Mouse (Mus musculus) stomach, postnatal 0 days (tissue): ENCODE data around the gene Nid2. TPM values are rescaled to one million over a fixed set of nuclear protein-coding genes. Genes with fewer than 3 reads are reported as not detected.

Source experiments
- ATAC-seq: fragments of 200-750 bp; cut with Nextera tagmentation; 2 replicates; pipeline ENCODE4 v1.8.0; 2017; ENCODE audit not compliant: low FRiP score, low TSS enrichment
- DNase-seq: peaks from one replicate; pipeline ENCODE4 v3.0.0-alpha.2; 2016; ENCODE audit warnings: low spot score
- H3K27ac ChIP-seq: fragments of 300-500 bp; sonication (generic); replicated peaks from 2 replicates; pipeline ENCODE4 v1.5.1; 2014; ENCODE audit warnings: mild to moderate bottlenecking, control low read depth
- H3K27me3 ChIP-seq: fragments of 300-500 bp; sonication (generic); 2 replicates; pipeline ENCODE4 v1.6.1; 2014; ENCODE audit warnings: low read length; ENCODE audit not compliant: control insufficient read depth, insufficient read depth
- H3K36me3 ChIP-seq: fragments of 300-500 bp; sonication (generic); 2 replicates; pipeline ENCODE4 v1.6.1; 2014; ENCODE audit warnings: low read length, mixed read lengths; ENCODE audit not compliant: control insufficient read depth, insufficient read depth
- H3K4me1 ChIP-seq: fragments of 300-500 bp; sonication (generic); replicated peaks from 2 replicates; pipeline ENCODE4 v1.6.1; 2014; ENCODE audit warnings: antibody characterized with exemption; ENCODE audit not compliant: control insufficient read depth, insufficient read depth
- H3K4me2 ChIP-seq: fragments of 300-500 bp; sonication (generic); replicated peaks from 2 replicates; pipeline ENCODE4 v1.6.1; 2014; ENCODE audit warnings: low read depth, mild to moderate bottlenecking, control low read depth, moderate library complexity
- H3K4me3 ChIP-seq: fragments of 300-500 bp; sonication (generic); 2 replicates; pipeline ENCODE4 v1.5.1; 2014; ENCODE audit warnings: low read depth, low read length, control low read depth
- H3K9ac ChIP-seq: fragments of 300-500 bp; sonication (generic); 2 replicates; pipeline ENCODE4 v1.6.1; 2014; ENCODE audit warnings: mild to moderate bottlenecking, low read length, control low read depth, mixed read lengths
- H3K9me3 ChIP-seq: fragments of 300-500 bp; sonication (generic); 2 replicates; pipeline ENCODE4 v1.6.1; 2016; ENCODE audit warnings: low read length; ENCODE audit not compliant: control insufficient read depth
- CTCF ChIP-seq: IDR thresholded peaks from 2 replicates; pipeline ENCODE4 v1.5.1; 2016; ENCODE audit warnings: antibody characterized with exemption, low read depth, mild to moderate bottlenecking, moderate library complexity
- EP300 ChIP-seq: optimal IDR thresholded peaks from 2 replicates; pipeline ENCODE3; 2016; ENCODE audit warnings: antibody characterized with exemption
- WGBS: fragments of 180-500 bp; shearing (Covaris S2); extraction: QIAGEN DNeasy Blood & Tissue Kit; methylation state at CpG from one replicate; pipeline ENCODE4 v1.1.7; 2014; 5-methylcytosine and 5-hydroxymethylcytosine counted together
- polyA plus RNA-seq: library from polyadenylated mRNA; unstranded; fragments of >200 nt; fragmentation: Nextera tagmentation; extraction: Ambion mirVana; gene quantifications from 2 replicates; pipeline ENCODE4 v1.2.1, GENCODE M21; 2015

The Nid2 gene
- polyA plus RNA-seq, 1 experiment from 2014 or later, result 13.5 TPM

DNA sequence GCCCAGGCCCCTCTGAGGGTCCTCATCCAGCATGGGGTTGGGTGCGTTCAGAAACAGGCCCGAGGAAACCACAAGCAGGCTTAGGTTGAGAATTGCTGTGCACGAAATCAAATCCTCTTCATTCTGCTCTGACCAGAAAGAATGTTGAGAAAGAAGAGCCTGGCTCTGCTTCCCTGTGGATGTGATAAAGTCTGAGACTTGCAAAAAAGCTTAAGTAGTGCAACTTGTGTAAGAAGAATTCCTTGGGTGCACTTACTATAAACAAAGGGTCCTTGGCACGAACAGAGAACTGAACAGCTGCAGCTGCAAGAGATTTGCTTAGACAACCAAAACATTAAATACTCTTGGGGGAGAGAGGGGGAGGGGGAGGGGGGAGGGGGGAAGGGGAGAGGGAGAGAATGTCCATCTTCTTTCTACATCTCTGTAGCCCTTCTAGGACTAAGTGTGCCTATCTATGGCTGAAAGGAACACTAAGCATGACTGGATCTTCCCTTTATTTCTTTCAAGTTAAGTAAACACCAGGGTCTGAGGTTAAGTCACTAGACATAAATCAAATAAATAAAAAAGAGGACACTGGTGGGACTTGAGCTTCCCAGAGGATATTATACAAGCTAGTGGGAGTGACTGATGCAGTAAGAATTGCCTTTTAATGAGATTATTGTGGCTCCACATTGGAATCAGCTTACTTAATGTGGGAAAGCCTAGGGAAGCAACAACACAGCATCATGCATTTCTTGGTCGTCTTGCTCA lies 12.8 kb upstream of the Nid2 start:
- peak overlapping the region; percentile 13; the same call in 1 of the 2 replicates for H3K9ac ChIP-seq
- TF ChIP-seq EP300 (no peak), CTCF (no peak)

DNA sequence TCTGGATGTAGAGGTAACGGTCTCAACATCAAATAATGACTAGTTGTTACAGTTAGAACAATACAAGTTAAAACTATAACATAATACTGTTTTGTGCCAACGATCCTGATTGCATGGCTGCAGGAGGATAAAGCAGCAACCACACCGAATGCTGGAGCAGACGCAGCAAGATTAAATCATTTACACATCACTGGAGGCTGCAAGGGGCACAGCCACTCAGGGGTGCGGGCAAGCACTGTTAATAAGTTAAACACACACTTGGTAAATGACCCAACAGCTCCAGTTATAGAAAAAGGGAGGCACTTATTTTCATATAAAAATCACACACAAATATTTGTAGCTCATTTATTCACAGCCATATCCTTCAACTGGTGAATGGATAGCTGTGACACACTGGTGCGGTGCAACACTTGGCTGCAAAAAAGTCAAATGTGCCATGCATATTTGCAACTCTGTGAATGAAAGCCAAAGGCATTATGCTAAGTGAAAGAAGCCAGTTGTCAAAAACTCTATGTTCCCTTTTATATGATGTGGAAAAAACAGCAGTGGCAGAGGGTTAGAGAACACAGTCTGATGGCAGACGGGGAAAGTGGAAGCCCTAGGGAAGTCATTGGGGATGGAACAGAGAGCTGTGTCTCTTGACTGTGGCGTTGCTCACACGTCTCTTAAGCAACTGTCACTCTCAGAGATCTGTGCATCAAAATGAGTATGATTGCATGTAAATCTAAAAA lies 11.5 kb upstream of the Nid2 start:
- Histone ChIP-seq H3K4me2 (no peak overlapping the region), H3K4me3 (no peak overlapping the region), H3K9ac (no peak overlapping the region), H3K36me3 (no peaks in the 10 kb centered on the region), H3K9me3 (no peaks in the 10 kb centered on the region), H3K27me3 (no peaks in the 10 kb centered on the region), H3K4me1 (no peaks in the 10 kb centered on the region; the same call in 1 of the 2 replicates), H3K27ac (no peak overlapping the region)
- TF ChIP-seq EP300 (no peak), CTCF (no peak)
- DNase-seq, result no peak
- 80% methylated on average over 9 of the region's 9 CpGs for WGBS
- no peak for ATAC-seq

More for the DNA sequence above, 12.8 kb upstream of the Nid2 start:
- Histone ChIP-seq H3K36me3 (no peaks in the 10 kb centered on the region), H3K4me3 (no peak overlapping the region), H3K4me1 (peaks cover 3% of the 10 kb centered on the region), H3K4me2 (no peak overlapping the region; the same call in 1 of the 2 replicates), H3K27me3 (no peaks in the 10 kb centered on the region), H3K27ac (peak overlapping the region; percentile 53), H3K9me3 (no peaks in the 10 kb centered on the region)
- ATAC-seq, result peak; percentile 70; the same call in 1 of the 2 replicates
- no peak for DNase-seq
- 26% methylated on average over 5 of the region's 5 CpGs for WGBS

DNA sequence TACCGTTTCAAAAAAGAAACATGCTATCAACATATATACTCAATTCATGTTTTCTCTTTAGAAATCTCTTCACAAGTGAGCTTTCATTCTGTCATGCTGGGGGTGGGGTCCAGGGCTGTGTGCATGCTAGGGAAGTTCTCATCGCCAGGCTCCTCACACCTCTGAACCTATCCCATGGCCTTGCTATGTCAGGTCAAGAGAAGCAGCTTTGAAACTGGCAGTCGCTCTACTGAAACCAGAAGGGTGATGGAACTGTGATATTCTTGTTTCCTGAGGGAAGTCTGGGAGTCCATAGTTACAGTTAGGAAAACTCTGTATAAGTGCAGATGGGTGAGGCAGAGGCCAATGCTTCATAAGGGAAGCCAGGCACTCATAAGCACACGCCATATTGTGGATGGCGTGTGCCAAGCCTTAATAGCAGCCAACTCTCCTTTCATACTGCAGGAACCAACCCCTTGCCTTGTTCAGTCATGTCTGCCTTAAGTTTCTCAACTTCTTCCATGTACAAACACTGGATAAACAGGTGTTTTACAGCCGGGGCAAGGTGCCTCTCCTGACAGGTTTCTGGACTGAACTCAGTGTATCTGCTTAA lies 10.8 kb upstream of the Nid2 start:
- Histone ChIP-seq H3K27ac (no peak overlapping the region), H3K27me3 (no peaks in the 10 kb centered on the region), H3K4me2 (no peak overlapping the region), H3K4me3 (no peak overlapping the region), H3K9ac (no peak overlapping the region), H3K36me3 (no peaks in the 10 kb centered on the region), H3K9me3 (no peaks in the 10 kb centered on the region), H3K4me1 (no peaks in the 10 kb centered on the region; the same call in 1 of the 2 replicates)
- ATAC-seq (0 out of 2 replicates have a peak, but pooled peaks have one; percentile 15), DNase-seq (no peak)
- WGBS, result 75% methylated on average over 6 of the region's 6 CpGs
- TF ChIP-seq EP300, result no peak
- no peak for TF ChIP-seq CTCF

DNA sequence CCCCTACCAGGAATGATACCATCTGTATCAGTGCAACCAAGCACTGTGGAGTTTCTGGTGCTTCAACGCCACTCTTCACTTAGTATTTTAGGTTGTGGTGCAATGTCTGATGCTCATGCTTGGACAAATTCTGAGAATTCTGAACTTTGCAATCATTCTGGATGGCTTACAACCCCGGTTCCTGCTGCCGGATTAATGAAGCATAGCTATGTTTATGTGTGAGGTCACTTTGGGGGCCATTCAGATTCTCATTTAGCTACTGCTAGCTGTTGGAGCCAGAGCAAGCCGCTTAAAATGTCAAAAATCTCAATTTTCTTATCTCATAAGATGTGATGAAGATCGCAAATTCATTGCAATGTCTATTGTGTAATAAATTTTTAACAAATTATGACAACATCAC lies 6.2 kb upstream of the Nid2 start:
- TF ChIP-seq CTCF (no peak), EP300 (no peak)
- Histone ChIP-seq H3K4me3 (no peak overlapping the region), H3K9me3 (no peaks in the 10 kb centered on the region), H3K4me2 (no peak overlapping the region), H3K9ac (no peak overlapping the region), H3K27ac (no peak overlapping the region), H3K27me3 (no peaks in the 10 kb centered on the region), H3K4me1 (no peaks in the 10 kb centered on the region; the same call in 1 of the 2 replicates), H3K36me3 (no peaks in the 10 kb centered on the region)
- WGBS, result 54% methylated on average over 5 of the region's 5 CpGs
- no peak for DNase-seq
- ATAC-seq, result no peak

DNA sequence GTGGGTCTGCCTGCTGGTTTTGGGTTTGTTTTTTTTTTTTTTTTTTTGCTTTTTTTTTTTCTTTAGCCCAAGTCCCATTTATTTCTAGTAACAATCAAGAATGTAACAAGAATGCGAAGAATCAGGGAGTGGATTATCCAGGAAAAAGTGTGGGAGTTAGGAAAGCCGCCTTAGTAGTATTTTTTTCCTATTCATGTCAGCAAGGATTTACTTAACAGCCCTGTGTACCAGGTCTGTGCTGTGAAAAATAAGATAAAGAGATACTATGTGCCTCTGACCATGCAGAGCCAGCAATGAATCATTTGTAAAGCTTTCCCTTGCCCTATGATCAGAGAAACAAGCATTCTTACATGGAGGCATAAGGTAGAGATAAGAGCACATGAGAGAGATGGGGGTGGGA lies 4.8 kb upstream of the Nid2 start:
- H3K4me3 ChIP-seq, result no peak overlapping the region
- H3K9me3 ChIP-seq, result no peaks in the 10 kb centered on the region
- H3K27ac ChIP-seq, result no peak overlapping the region
- no peaks in the 10 kb centered on the region for H3K27me3 ChIP-seq
- ATAC-seq, result no peak
- peaks cover under 1% of the 10 kb centered on the region; the same call in 1 of the 2 replicates for H3K4me1 ChIP-seq
- TF ChIP-seq CTCF (no peak), EP300 (no peak)
- H3K36me3 ChIP-seq, result no peaks in the 10 kb centered on the region
- DNase-seq, result no peak
- H3K4me2 ChIP-seq, result no peak overlapping the region
- no peak overlapping the region for H3K9ac ChIP-seq
- WGBS, result 55% methylated on average over 2 of the region's 2 CpGs
